In genomic region chr7:142472936-142473335, GRCm38 (mm10) we compare ENCODE assay signal across 1 mouse cellular context.
TF ChIP-seq lines count a peak whose summit lies in the region.

No protein-coding gene starts in this region.

TF ChIP-seq in myocyte, 11 proteins besides CTCF, POLR2A, EP300 and RAD21:
- TF ChIP-seq USF1 (IDR thresholded peaks at IDR 0.05; ENCODE audit: low read depth) (no peak), SRF (IDR thresholded peaks at IDR 0.05; ENCODE audit: control insufficient read depth, insufficient read length, low read depth) (no peak), POLR2AphosphoS2 (IDR thresholded peaks at IDR 0.05; ENCODE audit: insufficient read length, low read depth) (peak; percentile 16), E2F4 (IDR thresholded peaks at IDR 0.05; ENCODE audit: insufficient read depth) (no peak)
